Mouse (Mus musculus) hindbrain, embryonic 12.5 days (tissue): ENCODE results near the gene Lipt1. TPM values are rescaled to one million over a fixed set of nuclear protein-coding genes. Genes with fewer than 3 reads are reported as not detected.

Experiments
- ATAC-seq: fragments of 200-750 bp; cut with Nextera tagmentation; 2 replicates; pipeline ENCODE4 v1.8.0; 2017; ENCODE audit warnings: moderate TSS enrichment; ENCODE audit not compliant: low FRiP score
- H3K27ac ChIP-seq: fragments of 300-500 bp; sonication (generic); 2 replicates; pipeline ENCODE4 v1.5.1; 2016; ENCODE audit warnings: mild to moderate bottlenecking
- H3K27me3 ChIP-seq: fragments of 300-500 bp; sonication (generic); 2 replicates; pipeline ENCODE4 v1.6.1; 2016; ENCODE audit warnings: mild to moderate bottlenecking
- H3K36me3 ChIP-seq: fragments of 300-500 bp; sonication (generic); 2 replicates; pipeline ENCODE4 v1.6.1; 2016; ENCODE audit warnings: mild to moderate bottlenecking
- H3K4me1 ChIP-seq: fragments of 300-500 bp; sonication (generic); 2 replicates; pipeline ENCODE4 v1.6.1; 2016
- H3K4me2 ChIP-seq: fragments of 300-500 bp; sonication (generic); replicated peaks from 2 replicates; pipeline ENCODE4 v1.6.1; 2016; ENCODE audit warnings: mild to moderate bottlenecking
- H3K4me3 ChIP-seq: fragments of 300-500 bp; sonication (generic); 2 replicates; pipeline ENCODE4 v1.5.1; 2016; ENCODE audit warnings: mild to moderate bottlenecking
- H3K9ac ChIP-seq: fragments of 300-500 bp; sonication (generic); 2 replicates; pipeline ENCODE4 v1.6.1; 2016; ENCODE audit warnings: mild to moderate bottlenecking, moderate library complexity
- H3K9me3 ChIP-seq: fragments of 300-500 bp; sonication (generic); replicated peaks from 2 replicates; pipeline ENCODE4 v1.6.1; 2016; ENCODE audit warnings: mild to moderate bottlenecking
- WGBS: fragments of 180-500 bp; shearing (Covaris S2); methylation state at CpG from one replicate; pipeline ENCODE4 v1.1.7; 2016; 5-methylcytosine and 5-hydroxymethylcytosine counted together
- polyA plus RNA-seq: library from polyadenylated mRNA; unstranded; fragments of >200 nt; fragmentation: Nextera tagmentation; extraction: Ambion mirVana; gene quantifications from 2 replicates; pipeline ENCODE4 v1.2.1, GENCODE M21; 2016

The Lipt1 gene
- polyA plus RNA-seq, 1 experiment from 2014 or later = 8.9 TPM

GRCm38 (mm10) chr1:37903178-37903577 is 31.6 kb downstream of the Lipt1 start:
- peaks cover 21% of the 10 kb centered on the region for H3K36me3 ChIP-seq
- no peaks in the 10 kb centered on the region for H3K9me3 ChIP-seq
- H3K27ac ChIP-seq = no peak overlapping the region
- no peak overlapping the region for H3K4me2 ChIP-seq
- H3K4me1 ChIP-seq = no peaks in the 10 kb centered on the region
- H3K4me3 ChIP-seq = no peak overlapping the region
- H3K9ac ChIP-seq = no peak overlapping the region
- no peak for ATAC-seq
- H3K27me3 ChIP-seq = no peaks in the 10 kb centered on the region
- whole genome bisulfite sequencing = 33% methylated on average over 6 of the region's 6 CpGs

- H3K27me3 ChIP-seq = peaks cover 4% of the 10 kb centered on the region; the same call in 1 of the 2 replicates
Measured at GRCm38 (mm10) chr1:37912751-37913150, 41.2 kb downstream of the Lipt1 start.

GRCm38 (mm10) chr1:37916393-37916792 is 44.9 kb downstream of the Lipt1 start, which contains the start of gene Lyg2:
TSS of gene Lyg2 (minus strand) at chr1:37916493.
- no peak for ATAC-seq
- H3K9me3 ChIP-seq = no peaks in the 10 kb centered on the region
- no peak within 1 kb of the TSS for H3K4me2 ChIP-seq
- H3K9ac ChIP-seq = no peak within 1 kb of the TSS
- peaks cover 4% of the 10 kb centered on the region; the same call in 1 of the 2 replicates for H3K27me3 ChIP-seq
- no peak within 1 kb of the TSS for H3K4me3 ChIP-seq
- H3K36me3 ChIP-seq = no peaks in the 10 kb centered on the region
- WGBS = 85% methylated on average over 5 of the region's 5 CpGs
- no peaks in the 10 kb centered on the region for H3K4me1 ChIP-seq
- H3K27ac ChIP-seq = no peak within 1 kb of the TSS

More at GRCm38 (mm10) chr1:37912751-37913150, 41.2 kb downstream of the Lipt1 start:
- no peak for ATAC-seq
- Histone ChIP-seq H3K36me3 (no peaks in the 10 kb centered on the region), H3K4me3 (no peak overlapping the region), H3K4me1 (no peaks in the 10 kb centered on the region), H3K9me3 (no peaks in the 10 kb centered on the region), H3K4me2 (no peak overlapping the region), H3K9ac (no peak overlapping the region), H3K27ac (no peak overlapping the region)
- 86% methylated on average over 2 of the region's 2 CpGs for WGBS

GRCm38 (mm10) chr1:37917666-37918065 is 46.1 kb downstream of the Lipt1 start:
- Histone ChIP-seq H3K27ac (no peak overlapping the region), H3K4me2 (no peak overlapping the region), H3K36me3 (no peaks in the 10 kb centered on the region), H3K4me1 (no peaks in the 10 kb centered on the region), H3K4me3 (no peak overlapping the region), H3K9ac (no peak overlapping the region), H3K27me3 (peaks cover 4% of the 10 kb centered on the region; the same call in 1 of the 2 replicates), H3K9me3 (no peaks in the 10 kb centered on the region)
- ATAC-seq = no peak
- 83% methylated on average over 13 of the region's 13 CpGs for WGBS

- H3K4me1 ChIP-seq = no peaks in the 10 kb centered on the region
- no peak for ATAC-seq
- H3K4me3 ChIP-seq = no peak overlapping the region
- no peak overlapping the region for H3K4me2 ChIP-seq
- H3K27ac ChIP-seq = no peak overlapping the region
- no peaks in the 10 kb centered on the region for H3K36me3 ChIP-seq
- no peak overlapping the region for H3K9ac ChIP-seq
- WGBS = 79% methylated on average over 6 of the region's 6 CpGs
- peaks cover 4% of the 10 kb centered on the region; the same call in 1 of the 2 replicates for H3K27me3 ChIP-seq
- no peaks in the 10 kb centered on the region for H3K9me3 ChIP-seq
Measured at GRCm38 (mm10) chr1:37918096-37918495, 46.6 kb downstream of the Lipt1 start.

- H3K36me3 ChIP-seq = no peaks in the 10 kb centered on the region
- H3K4me3 ChIP-seq = no peak overlapping the region
- H3K27me3 ChIP-seq = no peaks in the 10 kb centered on the region
- H3K4me1 ChIP-seq = no peaks in the 10 kb centered on the region
- no peak overlapping the region for H3K9ac ChIP-seq
- H3K4me2 ChIP-seq = no peak overlapping the region
- H3K9me3 ChIP-seq = no peaks in the 10 kb centered on the region
- no peak for ATAC-seq
- WGBS = 49% methylated on average over 8 of the region's 8 CpGs
- no peak overlapping the region for H3K27ac ChIP-seq
Measured at GRCm38 (mm10) chr1:37922536-37922935, 51.0 kb downstream of the Lipt1 start.

Other genes with a start within 250 kb of the Lipt1 start
- 2.6 TPM in 2 replicates for gene 2010300C02Rik, start 151.7 kb upstream of the Lipt1 start, polyA plus RNA-seq
- gene Tsga10, start 5.3 kb upstream of the Lipt1 start, polyA plus RNA-seq = 20.3 and 21.5 TPM in 2 replicates
- 19.1 and 21.7 TPM in 2 replicates for gene Mitd1, start 18.7 kb downstream of the Lipt1 start, polyA plus RNA-seq
- gene Mrpl30, start 18.7 kb downstream of the Lipt1 start, polyA plus RNA-seq = 185 and 220 TPM in 2 replicates
- gene Lyg2, start 44.8 kb downstream of the Lipt1 start, polyA plus RNA-seq = not detected in 2 replicates
- gene Lyg1, start 86.0 kb downstream of the Lipt1 start, polyA plus RNA-seq = not detected in 2 replicates
- gene Txndc9, start 126.2 kb downstream of the Lipt1 start, polyA plus RNA-seq = 155 and 161 TPM in 2 replicates
- 31.3 and 34.0 TPM in 2 replicates for gene Eif5b, start 126.3 kb downstream of the Lipt1 start, polyA plus RNA-seq